Mouse (Mus musculus): ENCODE data around the gene Tiam2. TPM values are rescaled to one million over a fixed set of nuclear protein-coding genes. Genes with fewer than 3 reads are reported as not detected.

Gene Tiam2
- polyA plus RNA-seq, 1 experiment = 0.93 TPM

DNA sequence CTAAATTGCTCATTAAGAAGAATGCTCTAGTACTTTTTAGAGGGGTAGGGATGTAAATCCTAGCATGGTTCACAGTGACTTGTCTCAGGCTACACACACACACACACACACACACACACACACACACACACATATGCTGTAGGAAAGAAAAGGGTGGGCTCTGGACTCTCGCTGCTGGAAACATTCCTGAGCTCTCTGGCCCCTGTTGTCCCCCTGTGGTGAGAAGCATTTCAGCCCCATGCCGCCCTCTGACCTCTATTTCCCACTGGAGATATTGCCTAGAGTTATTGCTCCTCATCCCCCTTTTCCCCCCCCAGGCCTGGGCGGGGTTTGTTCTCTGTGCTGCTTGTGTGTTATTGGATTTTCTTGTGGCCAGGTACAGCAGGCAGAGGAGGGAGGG, 28.5 kb downstream of the Tiam2 start:
- H3K36me3 ChIP-seq (ENCODE audit: control insufficient read depth, insufficient read depth, low read length) = no peaks in the 10 kb centered on the region
- H3K27me3 ChIP-seq (ENCODE audit: control insufficient read depth, insufficient read depth, low read length) = no peaks in the 10 kb centered on the region
- H3K4me3 ChIP-seq (ENCODE audit: control insufficient read depth, low read depth, low read length) = no peak overlapping the region
- H3K27ac ChIP-seq (ENCODE audit: control insufficient read depth, insufficient read depth, low read depth, low read length) = no peak overlapping the region
- TF ChIP-seq CTCF (IDR thresholded peaks at IDR 0.05; ENCODE audit: control insufficient read depth, insufficient read depth, insufficient replicate concordance, low read depth, low read length) = no peak
- TF ChIP-seq POLR2A (IDR thresholded peaks at IDR 0.05; ENCODE audit: control insufficient read depth, low read depth, low read length) = no peak
- no peaks in the 10 kb centered on the region for H3K4me1 ChIP-seq (ENCODE audit: control insufficient read depth, insufficient read depth, low read length)

DNA sequence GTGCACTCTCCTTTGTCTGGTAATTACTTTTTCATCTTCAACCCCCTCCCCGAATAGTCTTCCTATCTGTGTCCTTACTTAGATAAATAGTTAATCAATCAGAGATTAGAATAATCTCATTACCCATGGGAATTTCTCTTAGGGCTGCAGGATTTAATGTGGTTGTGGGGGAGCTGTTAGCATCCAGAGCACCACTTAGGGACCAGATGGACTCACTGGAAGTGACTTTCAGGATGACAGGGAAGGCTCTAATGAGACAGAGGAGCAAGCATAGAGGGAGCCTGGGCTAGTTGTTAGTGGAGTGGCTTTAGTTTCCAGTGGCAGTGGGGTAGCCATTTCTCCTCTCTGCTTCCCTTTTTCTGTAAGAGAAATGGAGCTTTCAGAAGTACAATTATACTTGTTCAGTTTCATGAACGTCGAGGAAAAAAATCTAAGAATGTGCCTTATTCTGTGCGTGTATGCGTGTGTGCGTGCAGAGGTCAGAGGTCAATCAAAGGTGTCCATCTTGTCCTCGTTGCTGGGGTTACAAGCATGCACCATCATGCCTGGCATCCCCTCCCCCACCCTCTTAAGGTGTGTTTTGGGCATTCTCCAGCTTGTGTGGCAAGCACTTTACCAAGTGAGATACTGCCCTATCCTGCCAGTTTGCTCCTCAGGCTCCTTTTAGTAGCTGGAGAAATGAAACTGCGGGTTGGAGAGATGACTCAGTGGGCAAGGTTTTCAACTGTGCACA, 30.4 kb downstream of the Tiam2 start:
- Histone ChIP-seq H3K27me3 (ENCODE audit: control insufficient read depth, insufficient read depth, low read length) (no peaks in the 10 kb centered on the region), H3K4me3 (ENCODE audit: control insufficient read depth, low read depth, low read length) (no peak overlapping the region), H3K36me3 (ENCODE audit: control insufficient read depth, insufficient read depth, low read length) (no peaks in the 10 kb centered on the region), H3K27ac (ENCODE audit: control insufficient read depth, insufficient read depth, low read depth, low read length) (no peak overlapping the region), H3K4me1 (ENCODE audit: control insufficient read depth, insufficient read depth, low read length) (no peaks in the 10 kb centered on the region)
- no peak for TF ChIP-seq CTCF (IDR thresholded peaks at IDR 0.05; ENCODE audit: control insufficient read depth, insufficient read depth, insufficient replicate concordance, low read depth, low read length)
- no peak for TF ChIP-seq POLR2A (IDR thresholded peaks at IDR 0.05; ENCODE audit: control insufficient read depth, low read depth, low read length)

DNA sequence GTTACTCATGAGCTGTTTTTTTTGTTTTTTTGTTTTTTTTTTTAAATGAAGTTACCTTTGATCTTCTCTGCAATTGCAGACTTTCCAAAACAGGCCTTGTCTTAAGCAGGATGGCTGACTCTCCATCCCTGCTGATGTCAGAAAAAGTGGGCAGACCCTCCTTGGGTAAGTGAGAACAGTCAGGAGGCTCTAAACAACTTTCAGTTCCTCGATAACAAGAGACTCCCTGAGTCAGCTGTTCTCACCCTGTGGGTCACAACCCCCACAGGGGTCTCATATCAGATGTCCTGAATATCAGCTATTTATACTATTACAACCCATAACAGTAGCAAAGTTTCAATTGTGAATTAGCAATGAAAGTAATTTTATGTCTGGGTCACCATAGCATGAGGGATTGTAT, 33.9 kb downstream of the Tiam2 start:
- Histone ChIP-seq H3K27me3 (ENCODE audit: control insufficient read depth, insufficient read depth, low read length) (no peaks in the 10 kb centered on the region), H3K36me3 (ENCODE audit: control insufficient read depth, insufficient read depth, low read length) (no peaks in the 10 kb centered on the region), H3K4me3 (ENCODE audit: control insufficient read depth, low read depth, low read length) (no peak overlapping the region), H3K27ac (ENCODE audit: control insufficient read depth, insufficient read depth, low read depth, low read length) (no peak overlapping the region), H3K4me1 (ENCODE audit: control insufficient read depth, insufficient read depth, low read length) (no peaks in the 10 kb centered on the region)
- TF ChIP-seq CTCF (IDR thresholded peaks at IDR 0.05; ENCODE audit: control insufficient read depth, insufficient read depth, insufficient replicate concordance, low read depth, low read length) (no peak), POLR2A (IDR thresholded peaks at IDR 0.05; ENCODE audit: control insufficient read depth, low read depth, low read length) (no peak)

DNA sequence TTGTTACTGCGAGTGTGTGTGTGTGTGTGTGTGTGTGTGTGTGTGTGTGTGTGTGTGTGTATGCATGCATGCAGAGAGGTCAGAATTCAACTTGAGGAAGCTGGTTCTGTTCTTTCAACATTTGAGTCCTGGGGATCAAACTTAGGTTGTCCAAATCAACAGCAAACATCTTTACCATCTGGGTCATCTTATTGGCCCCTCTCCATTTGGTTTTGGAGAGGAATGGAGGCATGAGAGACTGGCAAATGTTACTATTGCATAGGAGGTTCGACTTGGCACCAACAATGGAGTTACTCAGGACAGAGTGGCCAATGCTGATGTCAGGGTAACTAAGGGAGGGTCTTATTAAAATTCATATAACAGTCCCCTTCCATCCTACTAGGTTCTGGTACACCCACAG, 35.4 kb downstream of the Tiam2 start:
- H3K4me1 ChIP-seq (ENCODE audit: control insufficient read depth, insufficient read depth, low read length) = no peaks in the 10 kb centered on the region
- H3K36me3 ChIP-seq (ENCODE audit: control insufficient read depth, insufficient read depth, low read length) = no peaks in the 10 kb centered on the region
- TF ChIP-seq CTCF (IDR thresholded peaks at IDR 0.05; ENCODE audit: control insufficient read depth, insufficient read depth, insufficient replicate concordance, low read depth, low read length) (no peak), POLR2A (IDR thresholded peaks at IDR 0.05; ENCODE audit: control insufficient read depth, low read depth, low read length) (no peak)
- H3K27me3 ChIP-seq (ENCODE audit: control insufficient read depth, insufficient read depth, low read length) = no peaks in the 10 kb centered on the region
- H3K4me3 ChIP-seq (ENCODE audit: control insufficient read depth, low read depth, low read length) = no peak overlapping the region
- H3K27ac ChIP-seq (ENCODE audit: control insufficient read depth, insufficient read depth, low read depth, low read length) = no peak overlapping the region

DNA sequence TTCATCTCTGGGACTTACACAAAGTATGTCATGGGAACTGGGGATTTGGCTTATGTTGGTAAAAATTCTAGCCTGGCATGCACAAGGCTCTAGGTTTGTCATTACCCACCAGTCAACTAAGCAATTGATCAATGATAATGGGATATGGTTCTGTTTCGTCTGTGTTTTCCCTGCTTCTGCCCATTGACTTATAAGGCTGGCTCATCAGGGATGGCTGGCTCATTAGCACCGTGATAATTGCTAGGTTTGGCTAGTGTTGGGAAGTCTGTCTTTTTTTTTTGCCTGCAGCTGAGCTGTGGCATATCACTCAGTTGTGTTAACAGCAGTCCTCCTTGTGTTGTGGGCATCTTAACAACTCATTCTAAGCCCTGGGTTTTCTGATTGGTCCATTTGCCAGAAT, 36.8 kb downstream of the Tiam2 start:
- no peaks in the 10 kb centered on the region for H3K27me3 ChIP-seq (ENCODE audit: control insufficient read depth, insufficient read depth, low read length)
- H3K4me1 ChIP-seq (ENCODE audit: control insufficient read depth, insufficient read depth, low read length) = no peaks in the 10 kb centered on the region
- TF ChIP-seq POLR2A (IDR thresholded peaks at IDR 0.05; ENCODE audit: control insufficient read depth, low read depth, low read length) = no peak
- TF ChIP-seq CTCF (IDR thresholded peaks at IDR 0.05; ENCODE audit: control insufficient read depth, insufficient read depth, insufficient replicate concordance, low read depth, low read length) = no peak
- H3K27ac ChIP-seq (ENCODE audit: control insufficient read depth, insufficient read depth, low read depth, low read length) = no peak overlapping the region
- no peaks in the 10 kb centered on the region for H3K36me3 ChIP-seq (ENCODE audit: control insufficient read depth, insufficient read depth, low read length)
- H3K4me3 ChIP-seq (ENCODE audit: control insufficient read depth, low read depth, low read length) = no peak overlapping the region

DNA sequence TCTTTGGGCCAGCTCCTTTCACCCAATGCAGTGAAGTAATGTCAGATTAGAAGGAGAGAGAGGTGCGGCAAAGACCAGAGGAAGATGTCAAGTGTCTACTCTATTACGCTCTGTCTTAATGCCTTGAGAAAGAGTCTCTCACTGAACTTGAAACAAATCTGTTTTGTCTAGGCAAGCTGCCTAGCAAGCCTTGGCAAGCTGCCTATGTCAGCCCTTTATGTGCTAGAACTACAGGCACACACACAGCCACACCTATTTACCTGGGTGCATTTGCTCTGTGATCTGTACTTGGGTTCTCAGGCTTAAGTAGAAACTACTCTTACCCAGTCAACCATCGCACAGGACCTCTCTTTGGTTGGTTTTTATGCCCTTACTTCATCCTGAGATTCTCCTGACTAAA, 40.4 kb downstream of the Tiam2 start:
- Histone ChIP-seq H3K4me1 (ENCODE audit: control insufficient read depth, insufficient read depth, low read length) (no peaks in the 10 kb centered on the region), H3K4me3 (ENCODE audit: control insufficient read depth, low read depth, low read length) (no peak overlapping the region), H3K36me3 (ENCODE audit: control insufficient read depth, insufficient read depth, low read length) (no peaks in the 10 kb centered on the region), H3K27ac (ENCODE audit: control insufficient read depth, insufficient read depth, low read depth, low read length) (no peak overlapping the region), H3K27me3 (ENCODE audit: control insufficient read depth, insufficient read depth, low read length) (no peaks in the 10 kb centered on the region)
- TF ChIP-seq CTCF (IDR thresholded peaks at IDR 0.05; ENCODE audit: control insufficient read depth, insufficient read depth, insufficient replicate concordance, low read depth, low read length) (no peak), POLR2A (IDR thresholded peaks at IDR 0.05; ENCODE audit: control insufficient read depth, low read depth, low read length) (no peak)

DNA sequence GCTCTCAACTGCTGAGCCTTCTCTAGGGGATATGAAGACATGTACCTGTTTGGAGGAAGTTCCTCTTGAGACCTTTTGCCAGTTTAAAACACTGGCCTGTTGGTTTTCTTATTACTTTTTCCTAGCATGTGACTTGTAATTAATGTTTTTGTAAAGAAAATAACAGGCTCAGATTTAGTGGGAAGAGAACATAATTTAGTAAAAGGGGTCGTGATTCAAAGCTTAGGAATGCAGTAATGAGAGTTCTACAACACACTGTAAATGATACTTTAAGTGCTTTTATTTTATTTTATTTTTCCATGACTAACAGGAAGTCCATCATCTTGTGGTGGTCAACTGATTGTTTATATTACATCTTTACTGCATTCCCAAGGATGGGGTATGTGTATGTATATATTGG, 42.0 kb downstream of the Tiam2 start:
- Histone ChIP-seq H3K27ac (ENCODE audit: control insufficient read depth, insufficient read depth, low read depth, low read length) (no peak overlapping the region), H3K4me1 (ENCODE audit: control insufficient read depth, insufficient read depth, low read length) (no peaks in the 10 kb centered on the region), H3K4me3 (ENCODE audit: control insufficient read depth, low read depth, low read length) (no peak overlapping the region), H3K27me3 (ENCODE audit: control insufficient read depth, insufficient read depth, low read length) (no peaks in the 10 kb centered on the region), H3K36me3 (ENCODE audit: control insufficient read depth, insufficient read depth, low read length) (no peaks in the 10 kb centered on the region)
- TF ChIP-seq POLR2A (IDR thresholded peaks at IDR 0.05; ENCODE audit: control insufficient read depth, low read depth, low read length) (no peak), CTCF (IDR thresholded peaks at IDR 0.05; ENCODE audit: control insufficient read depth, insufficient read depth, insufficient replicate concordance, low read depth, low read length) (no peak)
